Mouse (Mus musculus): ENCODE measurements around the gene Igfbp2. TPM values are rescaled to one million over a fixed set of nuclear protein-coding genes. Genes with fewer than 3 reads are reported as not detected.
A peak's percentile ranks its signal among the peaks of the same experiment; 100 is the strongest.

Gene Igfbp2
- polyA plus RNA-seq, 1 experiment from 2014 or later = 750 TPM

GRCm38 (mm10) chr1:72859963-72860362 lies 35.7 kb downstream of the Igfbp2 start:
- H3K36me3 ChIP-seq = peaks cover 45% of the 10 kb centered on the region
- peaks cover 4% of the 10 kb centered on the region; the same call in 1 of the 2 replicates for H3K27me3 ChIP-seq (ENCODE audit: insufficient read depth, poor library complexity, severe bottlenecking)
- no peak for DNase-seq (ENCODE audit: low spot score)
- H3K4me1 ChIP-seq (replicated peaks) = peaks cover 23% of the 10 kb centered on the region
- 0 out of 2 replicates have a peak overlapping the region, but pooled peaks have one; percentile 76 for H3K27ac ChIP-seq
- H3K9me3 ChIP-seq = no peaks in the 10 kb centered on the region
- WGBS = 93% methylated on average over 9 of the region's 9 CpGs
- H3K4me3 ChIP-seq = no peak overlapping the region

- H3K27me3 ChIP-seq (ENCODE audit: insufficient read depth, poor library complexity, severe bottlenecking) = peaks cover 4% of the 10 kb centered on the region; the same call in 1 of the 2 replicates
- H3K4me3 ChIP-seq = no peak overlapping the region
- peaks cover 29% of the 10 kb centered on the region for H3K4me1 ChIP-seq (replicated peaks)
- no peaks in the 10 kb centered on the region for H3K9me3 ChIP-seq
- WGBS = 91% methylated on average over 2 of the region's 2 CpGs
- H3K36me3 ChIP-seq = peaks cover 45% of the 10 kb centered on the region
- no peak overlapping the region for H3K27ac ChIP-seq
- DNase-seq (ENCODE audit: low spot score) = no peak
These were observed 36.2 kb downstream of the Igfbp2 start for GRCm38 (mm10) chr1:72860502-72860901.

- Histone ChIP-seq H3K9me3 (no peaks in the 10 kb centered on the region), H3K36me3 (peaks cover 45% of the 10 kb centered on the region), H3K27me3 (ENCODE audit: insufficient read depth, poor library complexity, severe bottlenecking) (peaks cover 4% of the 10 kb centered on the region; the same call in 1 of the 2 replicates), H3K27ac (no peak overlapping the region), H3K4me1 (replicated peaks) (peaks cover 41% of the 10 kb centered on the region), H3K4me3 (no peak overlapping the region)
- 74% methylated on average over 2 of the region's 2 CpGs for WGBS
- DNase-seq (ENCODE audit: low spot score) = no peak
These were observed 37.4 kb downstream of the Igfbp2 start for GRCm38 (mm10) chr1:72861702-72862101.

DNA sequence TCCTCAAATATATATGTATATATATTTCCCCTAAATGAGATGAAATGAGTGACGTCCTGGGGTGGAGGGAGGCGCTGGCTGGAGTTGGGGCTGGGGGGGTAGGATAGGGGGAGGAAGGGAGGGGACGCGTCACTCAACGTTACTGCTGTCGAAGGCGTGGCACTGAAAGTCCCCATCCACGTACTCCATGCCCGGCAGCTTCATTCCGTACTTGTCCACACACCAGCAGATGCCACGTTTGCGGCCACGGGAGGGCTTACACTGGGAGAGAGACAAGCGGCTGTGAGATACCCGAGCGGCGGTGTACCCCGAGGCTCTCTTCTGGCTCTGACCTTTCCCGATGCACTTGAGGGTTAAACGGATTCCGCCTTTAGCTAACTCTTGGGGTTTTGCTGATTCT lies 37.9 kb downstream of the Igfbp2 start:
- Histone ChIP-seq H3K36me3 (peaks cover 45% of the 10 kb centered on the region), H3K4me3 (no peak overlapping the region), H3K9me3 (no peaks in the 10 kb centered on the region), H3K4me1 (replicated peaks) (peaks cover 44% of the 10 kb centered on the region), H3K27me3 (ENCODE audit: insufficient read depth, poor library complexity, severe bottlenecking) (peaks cover 4% of the 10 kb centered on the region; the same call in 1 of the 2 replicates), H3K27ac (no peak overlapping the region)
- no peak for DNase-seq (ENCODE audit: low spot score)
- WGBS = 90% methylated on average over 21 of the region's 21 CpGs

DNA sequence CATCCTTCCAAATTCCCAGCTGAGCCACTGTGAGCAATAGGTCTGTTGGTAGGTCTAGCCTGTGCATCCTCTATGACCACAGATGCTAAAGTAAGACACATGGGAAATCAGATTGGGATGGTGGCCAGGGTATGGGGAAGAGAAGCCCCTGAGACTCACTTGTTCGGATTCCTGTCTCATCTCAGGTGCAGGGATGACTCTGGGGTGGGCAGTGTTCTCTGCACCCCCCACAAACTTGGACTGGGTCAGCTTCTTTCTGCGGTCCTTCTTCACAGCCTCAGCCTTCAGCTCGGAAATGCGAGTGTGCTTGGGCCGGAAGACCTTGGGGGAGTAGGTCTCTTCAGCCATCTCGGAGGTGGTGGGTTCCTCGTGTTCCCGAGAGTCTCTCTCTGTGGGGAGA lies 39.4 kb downstream of the Igfbp2 start:
- DNase-seq (ENCODE audit: low spot score) = no peak
- WGBS = 85% methylated on average over 8 of the region's 8 CpGs
- Histone ChIP-seq H3K4me3 (no peak overlapping the region), H3K9me3 (no peaks in the 10 kb centered on the region), H3K4me1 (replicated peaks) (peaks cover 48% of the 10 kb centered on the region), H3K27ac (no peak overlapping the region), H3K36me3 (peaks cover 45% of the 10 kb centered on the region), H3K27me3 (ENCODE audit: insufficient read depth, poor library complexity, severe bottlenecking) (peaks cover 4% of the 10 kb centered on the region; the same call in 1 of the 2 replicates)

DNA sequence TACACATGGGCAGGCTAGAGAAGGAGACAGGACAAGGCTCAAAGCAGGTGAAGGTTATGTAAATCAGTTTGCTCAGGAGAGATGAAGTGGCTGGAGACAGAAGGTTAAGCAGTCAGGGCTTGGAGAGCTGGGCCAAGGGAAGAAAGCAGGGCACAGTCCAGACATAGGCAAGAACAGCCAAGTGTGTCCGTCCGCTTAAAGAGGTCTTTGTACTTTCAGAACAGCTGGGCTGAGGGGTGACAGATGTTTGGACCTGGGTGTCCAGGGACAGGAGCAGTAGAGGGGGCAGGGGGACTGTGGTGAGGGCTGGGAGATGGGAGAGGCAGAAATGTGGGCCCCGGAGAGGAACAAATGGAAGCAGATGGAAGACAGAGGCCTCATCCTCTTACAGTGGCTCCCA lies 40.0 kb downstream of the Igfbp2 start:
- Histone ChIP-seq H3K9me3 (no peaks in the 10 kb centered on the region), H3K27ac (0 out of 2 replicates have a peak overlapping the region, but pooled peaks have one; percentile 26), H3K27me3 (ENCODE audit: insufficient read depth, poor library complexity, severe bottlenecking) (peaks cover 10% of the 10 kb centered on the region; the same call in 1 of the 2 replicates), H3K4me3 (no peak overlapping the region), H3K36me3 (peaks cover 47% of the 10 kb centered on the region), H3K4me1 (replicated peaks) (peaks cover 48% of the 10 kb centered on the region)
- DNase-seq (ENCODE audit: low spot score) = no peak
- 74% methylated on average over 3 of the region's 3 CpGs for WGBS

DNA sequence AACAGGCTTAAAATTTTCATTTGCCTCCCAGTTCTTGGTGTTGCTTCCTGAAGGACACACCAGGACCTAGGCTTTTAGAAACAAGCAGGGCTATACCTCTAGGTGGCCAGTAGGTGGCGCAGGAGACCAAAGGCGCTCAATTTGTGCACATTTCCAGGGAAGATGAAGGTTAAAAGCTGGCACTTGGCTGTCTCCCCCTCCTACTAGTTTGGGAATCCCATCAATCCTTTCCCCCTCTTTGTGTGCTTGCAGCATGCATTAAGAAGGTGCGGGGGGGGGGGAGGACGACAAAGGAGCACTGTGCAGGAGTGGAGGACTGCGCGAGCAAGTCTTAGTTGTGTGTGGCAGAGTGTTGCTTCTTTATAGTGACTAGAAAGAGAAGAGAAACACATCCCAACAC lies 41.6 kb downstream of the Igfbp2 start:
- Histone ChIP-seq H3K36me3 (peaks cover 31% of the 10 kb centered on the region), H3K4me1 (replicated peaks) (peaks cover 60% of the 10 kb centered on the region), H3K27ac (peak overlapping the region; percentile 66), H3K4me3 (no peak overlapping the region), H3K27me3 (ENCODE audit: insufficient read depth, poor library complexity, severe bottlenecking) (peaks cover 13% of the 10 kb centered on the region; the same call in 1 of the 2 replicates), H3K9me3 (no peaks in the 10 kb centered on the region)
- peak; percentile 82 for DNase-seq (ENCODE audit: low spot score)
- 18% methylated on average over 6 of the region's 6 CpGs for WGBS

DNA sequence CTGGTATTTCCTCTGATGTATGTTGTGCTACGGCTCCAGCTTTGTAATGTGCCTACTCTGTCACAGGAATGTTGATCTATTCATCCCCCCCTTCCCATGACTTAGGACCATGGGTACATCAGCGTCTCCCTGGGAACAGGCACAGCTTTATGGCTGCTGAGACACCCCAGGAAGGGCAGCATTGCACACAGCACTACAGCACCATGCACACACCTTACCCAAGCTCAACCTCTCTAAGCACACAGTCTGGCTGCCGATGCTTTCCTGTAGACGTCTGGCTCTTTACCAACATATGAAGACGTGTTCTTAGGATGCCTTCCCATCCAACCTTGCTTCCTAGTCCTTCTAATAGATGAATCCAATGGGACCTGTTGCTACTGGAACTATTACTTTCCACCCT lies 42.1 kb downstream of the Igfbp2 start:
- Histone ChIP-seq H3K4me1 (replicated peaks) (peaks cover 64% of the 10 kb centered on the region), H3K36me3 (peaks cover 31% of the 10 kb centered on the region), H3K27me3 (ENCODE audit: insufficient read depth, poor library complexity, severe bottlenecking) (peaks cover 13% of the 10 kb centered on the region; the same call in 1 of the 2 replicates), H3K27ac (peak overlapping the region; percentile 66), H3K9me3 (no peaks in the 10 kb centered on the region), H3K4me3 (no peak overlapping the region)
- WGBS = 69% methylated on average over 5 of the region's 5 CpGs
- DNase-seq (ENCODE audit: low spot score) = no peak

DNA sequence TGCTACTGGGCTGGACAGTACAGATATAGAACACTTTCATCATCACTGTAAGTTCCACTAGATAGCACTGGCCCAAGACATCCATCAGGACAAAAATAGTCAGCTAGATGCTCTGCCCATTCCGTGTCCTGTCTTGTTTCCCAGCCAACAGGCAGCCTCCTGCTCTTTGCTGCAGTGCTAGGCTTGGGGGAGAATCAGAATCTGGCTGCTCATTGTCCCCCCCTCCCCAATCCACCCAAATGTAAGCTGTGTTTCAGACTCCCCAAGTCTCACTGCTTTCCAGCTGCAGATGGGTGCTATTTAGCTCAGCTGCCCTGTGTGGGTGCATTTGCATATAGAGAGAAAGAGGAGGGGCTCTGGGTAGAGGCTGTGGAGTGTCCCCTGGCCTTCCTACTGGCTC lies 43.0 kb downstream of the Igfbp2 start:
- DNase-seq (ENCODE audit: low spot score) = no peak
- Histone ChIP-seq H3K4me1 (replicated peaks) (peaks cover 72% of the 10 kb centered on the region), H3K36me3 (peaks cover 24% of the 10 kb centered on the region), H3K27me3 (ENCODE audit: insufficient read depth, poor library complexity, severe bottlenecking) (peaks cover 13% of the 10 kb centered on the region; the same call in 1 of the 2 replicates), H3K4me3 (no peak overlapping the region), H3K27ac (peak overlapping the region; percentile 35; the same call in 1 of the 2 replicates), H3K9me3 (no peaks in the 10 kb centered on the region)
- 56% methylated on average over 1 of the region's 1 CpGs for WGBS

DNA sequence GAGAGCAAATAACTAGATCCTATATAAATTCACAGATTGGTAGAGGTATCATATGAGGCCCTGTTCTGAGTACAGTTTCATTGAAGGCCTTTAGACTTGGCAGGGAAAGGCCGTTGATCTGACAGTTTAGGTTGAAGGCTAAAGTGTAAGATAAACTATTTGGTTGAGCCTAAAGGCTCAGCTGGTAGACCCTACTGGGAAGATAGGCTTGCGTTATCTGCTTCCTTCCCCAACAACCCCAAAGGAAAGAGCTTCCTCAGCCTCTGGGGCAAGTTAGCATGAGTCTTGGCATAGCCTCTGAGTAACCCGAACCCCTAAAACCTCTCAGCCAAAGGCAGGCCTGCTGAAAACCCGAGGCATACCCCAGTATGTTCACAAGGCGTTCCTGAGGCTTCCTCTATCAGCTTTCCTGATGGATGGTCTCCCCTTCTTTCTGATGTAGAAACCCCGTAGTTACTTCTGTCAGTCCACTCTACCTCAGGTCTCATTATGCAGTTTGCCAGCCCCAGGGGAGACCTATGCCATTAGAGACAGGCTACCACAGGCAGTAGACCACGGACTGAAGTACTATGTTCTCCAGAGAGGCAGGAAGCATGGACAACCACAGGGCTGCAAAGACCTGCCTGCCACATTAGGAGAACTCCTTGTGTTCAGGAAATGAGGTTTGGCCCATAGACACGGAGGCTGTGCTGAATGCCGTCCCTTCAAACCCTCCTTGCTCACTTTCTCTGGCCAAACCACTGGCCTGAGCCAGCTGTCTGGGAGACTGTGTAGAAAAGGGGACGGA lies 44.3 kb downstream of the Igfbp2 start:
- DNase-seq (ENCODE audit: low spot score) = no peak
- Histone ChIP-seq H3K4me1 (replicated peaks) (peaks cover 83% of the 10 kb centered on the region), H3K4me3 (no peak overlapping the region), H3K36me3 (peaks cover 11% of the 10 kb centered on the region; the same call in 1 of the 2 replicates), H3K9me3 (no peaks in the 10 kb centered on the region), H3K27me3 (ENCODE audit: insufficient read depth, poor library complexity, severe bottlenecking) (peaks cover 24% of the 10 kb centered on the region), H3K27ac (no peak overlapping the region)
- WGBS = 75% methylated on average over 10 of the region's 10 CpGs

DNA sequence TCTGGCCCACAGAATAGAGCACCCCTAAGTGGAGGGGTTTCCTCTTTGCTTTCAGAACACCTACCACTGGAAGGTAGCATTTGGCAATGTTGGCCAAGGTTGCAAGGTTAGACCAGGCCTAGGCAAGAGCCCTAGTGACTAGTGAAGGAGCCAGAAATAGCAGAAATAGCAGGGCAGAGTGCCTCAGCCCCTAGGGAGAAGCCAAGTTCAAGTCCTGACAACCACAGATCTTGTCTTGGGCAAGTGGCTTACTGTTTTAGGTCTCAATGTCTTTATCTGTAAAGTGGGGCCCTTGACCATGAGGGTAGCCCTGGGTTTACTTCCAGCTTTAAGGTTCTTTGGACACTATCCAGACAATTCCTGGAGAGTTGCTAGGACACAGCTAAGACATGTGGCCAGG lies 45.0 kb downstream of the Igfbp2 start:
- H3K36me3 ChIP-seq = peaks cover 5% of the 10 kb centered on the region; the same call in 1 of the 2 replicates
- no peaks in the 10 kb centered on the region for H3K9me3 ChIP-seq
- H3K27ac ChIP-seq = no peak overlapping the region
- no peak overlapping the region for H3K4me3 ChIP-seq
- peaks cover 28% of the 10 kb centered on the region for H3K27me3 ChIP-seq (ENCODE audit: insufficient read depth, poor library complexity, severe bottlenecking)
- H3K4me1 ChIP-seq (replicated peaks) = peaks cover 88% of the 10 kb centered on the region
- no peak for DNase-seq (ENCODE audit: low spot score)

GRCm38 (mm10) chr1:72869681-72870614 lies 45.6 kb downstream of the Igfbp2 start:
- H3K27ac ChIP-seq = peak overlapping the region; percentile 84
- H3K36me3 ChIP-seq = 0 out of 2 replicates have a peak, but pooled peaks cover 5% of the 10 kb centered on the region
- H3K4me3 ChIP-seq = peak overlapping the region; percentile 69
- 5% methylated on average over 22 of the region's 22 CpGs for WGBS
- peaks cover 33% of the 10 kb centered on the region for H3K27me3 ChIP-seq (ENCODE audit: insufficient read depth, poor library complexity, severe bottlenecking)
- DNase-seq (ENCODE audit: low spot score) = peak; percentile 79
- H3K9me3 ChIP-seq = no peaks in the 10 kb centered on the region
- peaks cover 88% of the 10 kb centered on the region for H3K4me1 ChIP-seq (replicated peaks)
